Mouse (Mus musculus) bone marrow, adult 2 months (tissue): ENCODE measurements around the gene Fmnl3.

Experiments
- CTCF ChIP-seq: fragments of 200-500 bp; IDR thresholded peaks from 2 replicates; pipeline ENCODE4 v1.5.1; 2011; ENCODE audit warnings: low read length, control low read depth; ENCODE audit not compliant: control insufficient read depth, insufficient read depth
- POLR2A ChIP-seq: fragments of 200-500 bp; IDR thresholded peaks from 2 replicates; pipeline ENCODE4 v1.6.1; 2011; ENCODE audit warnings: low read depth, mild to moderate bottlenecking, control low read depth, low read length, borderline replicate concordance; ENCODE audit not compliant: control insufficient read depth

DNA sequence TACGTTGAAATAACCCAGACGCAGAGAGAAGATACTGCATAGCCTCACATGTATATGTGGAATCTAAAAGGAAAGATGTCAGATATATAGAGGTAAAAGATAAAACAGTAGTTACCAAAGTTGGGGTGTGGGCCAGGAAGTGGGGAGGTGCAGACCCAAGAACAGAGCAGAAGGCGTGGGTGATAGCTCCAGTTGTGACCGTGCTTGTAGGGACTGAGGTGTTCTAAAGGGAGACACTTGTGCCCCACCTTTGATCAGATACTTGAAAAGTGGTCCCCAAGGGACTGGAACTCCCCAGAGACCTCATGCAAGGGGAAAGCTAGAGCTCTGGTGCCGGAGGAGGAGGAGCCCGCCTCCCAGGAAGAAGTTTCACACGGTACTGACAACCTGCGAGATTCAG, 94.2 kb downstream of the Fmnl3 start:
- TF ChIP-seq CTCF, result no peak
- TF ChIP-seq POLR2A, result no peak
